Mouse (Mus musculus) stomach, postnatal 0 days (tissue): ENCODE data around the gene Zbed5.

Experiments
- CTCF ChIP-seq: IDR thresholded peaks from 2 replicates; pipeline ENCODE4 v1.5.1; 2016; ENCODE audit warnings: antibody characterized with exemption, low read depth, mild to moderate bottlenecking, moderate library complexity
- EP300 ChIP-seq: optimal IDR thresholded peaks from 2 replicates; pipeline ENCODE3; 2016; ENCODE audit warnings: antibody characterized with exemption

GRCm38 (mm10) chr5:129878946-129879345 is 16.6 kb upstream of the Zbed5 start:
- TF ChIP-seq EP300 (no peak), CTCF (peak; percentile 74)
